Mouse (Mus musculus) adrenal gland, adult 8-10 months (tissue): ENCODE results near the gene Nmb. TPM values are rescaled to one million over a fixed set of nuclear protein-coding genes. Genes with fewer than 3 reads are reported as not detected.

Source experiments
- DNase-seq: peaks from one replicate; pipeline ENCODE4 v3.0.0; 2022
- total RNA-seq, 4 experiments: library from RNA; stranded (reverse); gene quantifications; 2 replicates each; pipeline ENCODE4 v1.2.4; 2022

Nmb gene
- total RNA-seq, 4 experiments from 2014 or later: 2.7 to 6.5 (median 3.4) TPM

DNA sequence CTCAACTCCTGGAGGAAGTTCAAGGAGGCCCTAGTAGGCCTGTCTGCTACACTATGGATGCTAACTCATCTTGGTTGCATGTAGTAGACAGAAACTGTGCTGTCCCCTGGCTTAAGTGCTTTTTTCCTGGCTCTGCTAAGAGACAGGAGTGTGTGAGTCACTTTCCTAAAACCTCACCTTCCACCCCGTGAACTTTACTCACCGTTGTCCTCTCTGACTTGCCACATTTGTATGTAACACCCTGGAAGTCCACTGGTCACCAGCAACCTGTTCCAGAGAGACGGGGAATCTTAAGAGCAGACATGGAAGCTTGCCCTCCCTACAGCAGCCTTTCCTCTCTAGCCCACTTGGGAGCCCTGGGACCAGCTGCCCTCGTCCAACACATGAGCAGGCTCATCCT, 7.2 kb downstream of the Nmb start:
- DNase-seq: no peak

DNA sequence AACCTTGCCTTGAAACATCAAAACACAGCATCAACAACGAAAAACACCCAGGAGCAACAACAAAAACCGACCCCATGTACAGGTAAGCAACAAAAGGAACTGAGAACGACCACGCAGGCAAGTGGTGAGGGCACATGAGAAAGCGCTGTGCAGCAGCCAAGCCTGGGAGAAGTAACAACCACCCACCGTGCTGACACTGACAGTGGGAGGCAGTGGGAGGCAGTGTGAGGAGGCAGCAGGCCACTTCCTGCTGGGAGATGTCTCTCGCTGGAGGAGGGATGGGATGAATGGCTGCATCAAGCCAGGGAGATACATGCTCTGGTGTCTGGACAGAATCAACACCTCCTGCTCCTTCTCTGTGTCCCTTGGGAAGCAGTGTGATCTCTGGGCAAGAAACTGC, 7.7 kb downstream of the Nmb start:
- no peak for DNase-seq

DNA sequence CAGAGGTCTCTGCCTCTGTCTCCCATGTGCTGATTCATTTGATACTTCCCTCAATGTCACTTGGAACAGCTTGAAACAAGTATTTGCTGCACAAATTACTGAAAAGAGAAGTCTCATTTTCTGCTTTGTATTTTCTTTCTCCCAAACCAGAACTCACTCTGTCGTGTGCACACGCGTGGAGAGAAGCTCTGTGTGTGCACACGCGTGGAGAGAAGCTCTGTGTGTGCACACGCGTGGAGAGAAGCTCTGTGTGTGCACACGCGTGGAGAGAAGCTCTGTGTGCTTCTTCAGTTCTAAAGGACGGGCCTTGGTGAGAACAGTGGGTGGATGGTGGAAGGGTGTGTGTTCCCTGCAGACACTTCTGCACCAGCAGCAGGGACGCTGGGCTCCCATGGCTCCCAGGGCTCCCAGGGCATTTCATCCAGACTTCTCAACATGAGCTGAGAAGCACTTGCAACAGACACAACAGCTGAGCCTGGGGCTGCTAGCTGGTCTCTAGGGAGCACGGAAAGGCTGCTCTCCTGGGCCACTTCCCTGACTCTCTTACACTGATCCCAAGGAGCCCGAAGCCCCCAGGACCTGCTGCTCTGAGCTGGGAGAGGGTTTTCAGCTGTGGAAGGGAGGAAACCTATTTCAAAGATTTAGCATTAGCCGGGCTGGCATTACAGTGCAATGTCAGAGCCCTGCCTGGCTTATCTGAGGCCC, 9.9 kb downstream of the Nmb start:
- DNase-seq: no peak

DNA sequence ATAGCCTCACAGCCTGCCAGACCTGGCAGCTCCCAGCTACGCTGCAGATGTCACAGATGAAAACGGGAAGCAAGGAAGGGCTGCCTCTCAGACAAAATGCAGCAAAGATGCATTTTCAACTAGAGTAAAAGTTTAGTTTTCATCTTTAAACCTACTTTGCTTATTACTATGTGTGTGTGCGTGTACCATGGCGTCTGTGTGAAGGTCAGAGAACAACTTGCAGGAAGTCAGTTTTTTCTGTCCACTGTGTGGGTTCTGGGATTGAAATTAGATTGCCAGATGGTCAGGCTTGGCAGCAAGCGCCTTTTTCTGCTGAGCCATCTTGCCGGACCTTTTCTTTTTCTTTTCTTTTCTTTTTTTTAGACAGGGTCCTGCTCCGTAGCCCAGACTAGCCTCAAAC, 10.7 kb downstream of the Nmb start:
- no peak for DNase-seq

DNA sequence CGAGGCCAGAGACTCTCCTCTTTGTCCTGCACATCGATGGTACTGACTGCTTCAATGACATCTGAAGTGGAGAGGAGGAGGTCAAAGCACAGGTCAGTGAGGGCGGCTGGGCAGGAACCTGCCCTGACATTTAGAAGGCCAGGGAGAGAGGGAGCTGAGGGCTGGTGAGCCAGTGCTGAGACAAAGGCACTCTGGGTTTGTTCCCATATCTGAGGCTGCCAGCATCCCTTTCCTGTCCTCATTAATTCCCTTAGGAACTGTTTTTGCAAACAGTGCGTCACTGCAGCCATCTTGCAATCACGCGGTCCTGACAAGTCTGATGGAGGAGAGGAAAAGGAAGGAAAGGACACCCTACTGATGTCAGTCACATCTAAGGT, 11.1 kb downstream of the Nmb start:
- no peak for DNase-seq

DNA sequence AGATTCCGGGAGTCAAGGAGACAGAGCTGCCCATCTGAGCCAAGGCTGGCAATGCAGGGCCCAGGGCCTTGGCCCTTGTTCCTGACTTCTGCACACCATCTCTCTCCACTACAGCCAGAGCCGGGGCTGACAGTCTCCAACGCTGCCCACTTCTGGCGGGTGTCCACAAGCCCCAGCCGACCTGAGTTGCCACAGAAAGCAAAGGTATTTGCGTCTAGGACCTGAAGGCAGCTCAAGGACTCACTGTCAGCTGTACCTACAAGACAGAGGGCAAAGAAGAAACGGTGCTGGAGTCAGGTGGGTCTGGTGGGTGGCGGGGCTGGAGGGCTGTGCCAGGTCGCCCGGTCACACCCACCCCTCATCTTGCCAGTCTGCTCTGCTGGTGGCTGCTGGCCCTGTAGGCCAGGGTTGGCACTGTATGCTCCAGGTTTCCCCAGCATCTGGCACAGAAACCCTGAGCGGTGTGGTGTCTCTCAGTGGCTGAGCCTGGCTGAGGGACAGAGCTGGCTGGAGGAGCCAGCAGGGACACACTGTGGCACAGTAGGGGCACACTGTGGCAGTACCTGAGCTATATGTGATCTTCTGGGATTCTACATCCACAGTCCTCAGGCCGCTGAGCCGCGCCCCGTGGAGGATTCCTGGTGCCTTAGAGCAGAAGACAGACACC, 11.7 kb downstream of the Nmb start:
- DNase-seq: no peak

DNA sequence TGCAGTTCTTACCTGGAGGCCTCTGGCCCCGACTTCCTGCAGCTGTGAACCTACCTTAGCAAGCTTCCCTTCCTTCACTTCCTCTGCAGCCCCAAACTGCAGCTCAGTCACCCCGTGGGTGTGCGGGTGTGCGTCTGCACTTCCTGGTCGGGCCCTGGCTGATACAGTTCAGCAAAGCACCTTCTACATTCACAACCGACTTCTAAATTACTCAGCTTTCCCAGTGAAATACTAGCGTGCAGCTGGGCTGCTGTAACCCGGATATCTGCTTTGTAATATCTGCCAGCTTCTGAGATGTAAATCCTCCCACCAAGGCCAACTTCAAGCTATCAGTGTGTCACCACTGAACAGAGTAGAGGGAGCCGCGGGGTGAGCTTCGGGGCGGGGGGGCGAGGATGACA, 15.0 kb downstream of the Nmb start:
- DNase-seq: peak; percentile 56

DNA sequence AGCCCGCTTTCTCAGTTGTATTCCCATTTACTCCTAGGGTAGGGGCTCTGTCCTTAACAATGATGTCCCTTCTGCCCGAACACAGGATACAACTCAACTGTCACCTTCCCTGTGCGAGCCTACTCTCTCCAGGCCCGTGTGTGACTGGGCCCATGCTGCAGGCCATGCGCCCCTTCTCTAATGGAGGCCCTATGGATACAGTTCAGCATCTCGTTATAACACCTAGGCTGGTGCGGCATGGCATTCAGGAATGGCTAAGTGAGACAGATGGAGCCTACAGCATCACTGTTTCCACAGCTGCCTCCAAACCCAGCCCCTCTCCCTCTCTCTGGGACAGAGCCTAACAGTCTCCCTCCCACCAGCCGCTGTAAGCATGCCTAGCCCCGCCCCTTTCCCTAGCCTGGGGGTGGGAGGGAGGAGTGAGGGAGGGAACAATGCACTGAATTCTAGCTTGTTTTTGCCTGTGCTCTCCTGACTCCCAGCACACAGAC, 15.8 kb downstream of the Nmb start:
- no peak for DNase-seq

DNA sequence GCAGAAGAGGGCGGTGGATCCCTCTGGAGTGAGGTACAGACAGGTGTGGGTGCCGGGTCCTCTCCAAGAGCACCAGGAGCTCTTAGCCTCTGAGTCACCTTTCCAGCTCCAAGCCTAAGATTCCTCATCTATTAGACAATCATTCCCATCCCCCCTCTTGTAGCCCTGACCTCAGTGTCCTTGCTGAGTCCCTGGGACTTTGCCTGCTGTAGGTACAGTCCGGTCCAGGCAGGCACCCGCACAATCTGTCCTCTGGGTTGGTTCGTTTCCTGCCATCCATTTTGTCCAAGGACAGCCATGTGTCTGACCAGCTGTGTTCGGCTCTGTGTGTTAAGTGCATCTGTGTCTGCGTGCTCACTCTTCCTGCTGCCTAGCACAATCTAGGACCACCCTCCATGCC, 16.3 kb downstream of the Nmb start:
- peak; percentile 59 for DNase-seq

DNA sequence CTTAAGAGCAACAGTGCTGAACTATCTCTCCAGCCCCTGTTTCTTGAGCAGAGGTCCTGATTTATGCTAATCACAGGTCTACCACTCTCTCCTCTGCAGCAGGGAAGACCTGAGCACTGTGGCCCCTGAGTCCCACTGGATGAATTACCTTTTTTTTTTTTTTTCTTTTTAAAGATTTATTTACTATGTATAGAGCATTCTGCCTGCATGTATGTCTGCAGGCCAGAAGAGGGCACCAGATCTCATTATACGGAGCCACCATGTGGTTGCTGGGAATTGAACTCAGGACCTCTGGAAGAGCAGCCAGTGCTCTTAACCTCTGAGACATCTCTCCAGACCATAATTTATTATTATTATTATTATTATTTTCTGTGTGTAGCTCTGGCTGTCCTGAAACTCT, 19.2 kb downstream of the Nmb start:
- DNase-seq: no peak

DNA sequence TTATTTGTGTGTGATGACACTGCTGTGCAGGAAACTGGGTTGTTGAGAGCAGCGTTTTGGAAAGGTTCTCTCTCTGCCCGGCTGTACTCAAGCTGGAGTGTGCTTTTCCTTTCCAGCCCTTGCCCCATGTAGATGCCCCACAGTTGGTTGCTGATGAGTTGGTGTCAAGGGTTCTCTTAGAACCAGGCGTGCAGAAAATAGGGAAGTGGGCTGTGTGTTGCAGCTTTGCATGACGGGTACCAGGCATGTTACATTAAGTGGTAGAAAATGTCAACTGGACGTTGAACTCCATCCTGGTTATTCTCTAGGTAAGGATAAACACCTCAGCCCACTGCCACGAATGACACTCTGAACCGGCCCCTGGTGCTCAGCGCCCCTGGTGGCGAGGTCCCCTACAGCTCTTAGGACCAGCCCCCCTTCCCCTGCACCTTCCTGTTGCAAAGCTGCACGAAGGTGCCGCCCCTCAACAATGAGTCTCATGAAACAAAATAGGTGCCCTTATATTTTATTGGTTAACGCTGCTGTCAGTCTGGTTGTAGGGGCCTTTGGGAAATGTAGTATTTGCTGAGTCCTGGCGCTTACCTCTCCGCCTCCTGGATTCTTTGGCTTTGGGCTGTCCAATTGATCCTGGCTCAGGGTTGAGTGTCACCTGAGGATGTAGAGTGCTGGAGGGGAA, 21.9 kb downstream of the Nmb start:
- DNase-seq: no peak

DNA sequence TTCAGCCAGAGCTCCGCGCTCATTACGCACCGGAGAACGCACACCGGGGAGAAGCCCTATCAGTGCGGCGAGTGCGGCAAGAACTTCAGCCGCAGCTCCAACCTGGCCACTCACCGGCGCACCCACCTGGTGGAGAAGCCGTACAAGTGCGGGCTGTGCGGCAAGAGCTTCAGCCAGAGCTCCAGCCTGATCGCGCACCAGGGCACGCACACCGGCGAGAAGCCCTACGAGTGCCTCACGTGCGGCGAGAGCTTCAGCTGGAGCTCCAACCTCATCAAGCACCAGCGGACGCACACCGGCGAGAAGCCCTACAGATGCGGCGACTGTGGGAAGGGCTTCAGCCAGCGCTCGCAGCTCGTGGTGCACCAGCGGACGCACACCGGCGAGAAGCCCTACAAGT, 29.1 kb downstream of the Nmb start:
- DNase-seq: no peak

DNA sequence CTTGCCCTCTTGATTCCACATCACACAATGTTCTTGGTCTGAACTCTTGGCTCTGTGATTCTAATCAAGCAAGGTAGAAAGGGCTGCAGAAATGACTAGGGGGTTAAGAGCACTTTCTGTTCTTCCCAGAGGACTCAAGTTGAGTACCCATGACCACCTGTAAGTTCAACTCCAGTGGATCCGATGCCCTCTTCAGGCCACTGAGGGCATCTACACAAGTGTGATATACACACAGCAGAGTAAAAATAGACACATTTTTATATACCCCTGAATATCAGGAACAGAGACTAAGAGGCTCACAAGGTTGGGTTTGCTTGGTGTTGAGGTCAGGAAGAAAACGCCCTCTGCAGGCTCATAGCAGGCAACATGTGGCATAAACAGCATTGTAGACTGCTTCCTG, 31.2 kb downstream of the Nmb start:
- no peak for DNase-seq

DNA sequence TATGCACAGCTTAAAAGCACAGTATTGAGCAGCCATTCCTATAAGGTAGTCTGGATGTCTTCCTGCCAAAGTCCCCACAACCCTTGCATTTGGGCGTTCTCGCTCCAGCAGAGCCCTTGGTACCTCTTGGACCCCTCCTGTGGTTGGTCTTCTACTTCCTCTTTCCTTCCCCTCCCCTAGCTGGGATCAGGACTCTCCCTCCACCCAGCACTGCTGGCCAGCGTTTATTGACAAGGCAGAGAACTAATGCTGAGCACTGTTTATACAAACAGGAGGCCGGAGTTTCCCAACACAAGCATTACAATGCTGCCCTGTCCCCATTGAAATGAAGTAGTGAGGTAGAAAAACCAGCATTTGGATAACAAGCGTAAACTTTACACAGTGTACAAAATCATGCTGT, 31.8 kb downstream of the Nmb start:
- no peak for DNase-seq

DNA sequence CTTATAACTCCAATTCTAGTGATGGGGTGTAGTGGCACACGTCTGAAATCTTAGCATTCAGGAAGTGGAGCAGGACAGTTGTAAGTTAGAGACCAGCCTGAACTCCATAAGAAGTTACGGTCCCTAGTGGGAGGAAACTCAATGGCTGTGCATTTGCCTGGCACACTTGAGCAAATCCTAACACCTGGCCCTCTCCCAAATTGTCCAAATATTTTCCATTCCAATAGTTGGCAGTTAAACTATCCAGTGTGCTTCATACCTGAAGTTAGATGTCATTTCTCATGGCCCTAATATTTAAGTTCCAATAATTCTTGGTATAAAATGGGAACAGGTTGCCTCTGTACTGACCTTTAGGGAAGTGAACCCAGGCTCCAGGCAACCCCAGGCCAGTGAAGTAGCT, 36.2 kb downstream of the Nmb start:
- no peak for DNase-seq

DNA sequence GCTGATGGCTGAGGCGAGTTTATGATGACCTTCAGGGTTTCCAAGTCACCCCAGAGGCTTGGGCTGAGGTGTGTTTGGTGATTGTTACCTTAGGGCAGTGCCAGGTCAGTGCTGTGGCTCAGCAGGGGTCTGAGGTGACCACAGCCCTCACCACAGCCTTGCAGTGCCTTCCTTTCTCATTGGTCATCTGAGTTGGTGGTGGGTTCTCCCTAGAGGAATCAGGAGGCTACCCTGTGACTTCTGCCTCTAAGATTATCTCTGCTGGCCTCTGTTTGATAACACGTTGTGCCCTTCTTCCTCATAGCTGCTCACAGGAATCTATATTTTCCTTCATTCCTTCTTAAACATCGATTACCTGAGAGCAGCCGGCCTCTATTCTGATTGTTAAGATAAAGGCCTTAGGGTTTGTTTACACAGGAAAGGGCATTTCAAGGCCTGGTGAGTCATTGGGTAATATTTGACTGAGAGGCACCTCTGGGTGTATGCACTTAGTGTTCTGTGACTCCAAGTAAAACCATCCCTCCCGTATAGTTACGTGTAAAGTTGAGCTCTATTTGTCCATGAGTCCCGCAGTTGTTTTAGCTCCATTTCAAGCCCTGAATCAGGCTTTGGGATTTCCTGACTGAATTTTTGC, 38.2 kb downstream of the Nmb start:
- DNase-seq: no peak

DNA sequence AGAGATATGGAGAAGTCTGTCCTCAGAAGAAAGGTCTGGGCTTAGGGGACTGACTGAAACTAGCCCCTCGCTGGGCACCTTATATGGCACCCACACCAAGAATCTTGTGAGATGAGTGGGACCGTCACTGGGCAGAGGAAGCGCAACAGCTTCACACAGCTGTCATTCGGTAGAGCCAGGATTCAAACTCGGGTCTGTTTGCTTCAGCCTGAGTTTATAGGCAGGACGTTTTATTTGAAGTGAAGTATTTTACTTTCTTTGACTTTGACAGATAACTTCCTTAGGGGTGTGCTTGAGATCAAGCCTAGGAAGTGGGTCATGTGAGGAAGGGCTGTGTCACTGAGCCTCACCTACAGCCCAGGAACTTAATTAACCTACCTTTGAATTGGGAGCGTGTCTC, 39.4 kb downstream of the Nmb start:
- no peak for DNase-seq

DNA sequence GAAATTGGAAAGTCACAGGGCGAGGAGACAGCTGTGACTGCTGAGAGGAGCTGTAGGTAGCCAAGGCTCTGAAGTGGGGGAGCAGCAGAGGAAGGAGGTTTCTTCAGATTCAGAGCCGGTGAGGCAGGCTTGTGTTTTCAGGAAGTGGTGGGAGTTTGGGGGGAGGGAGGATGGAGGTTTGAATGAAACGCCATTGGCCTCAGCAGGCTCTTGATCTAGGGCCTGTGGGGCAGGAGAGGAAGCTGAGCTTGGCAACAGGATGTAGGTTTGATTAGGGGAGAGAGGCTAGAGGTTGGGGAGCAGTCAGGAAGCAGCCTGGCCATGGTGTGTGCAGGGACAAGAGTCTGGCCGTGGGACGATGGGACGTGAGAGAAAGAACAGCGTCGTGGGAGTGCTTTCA, 40.0 kb downstream of the Nmb start:
- no peak for DNase-seq

DNA sequence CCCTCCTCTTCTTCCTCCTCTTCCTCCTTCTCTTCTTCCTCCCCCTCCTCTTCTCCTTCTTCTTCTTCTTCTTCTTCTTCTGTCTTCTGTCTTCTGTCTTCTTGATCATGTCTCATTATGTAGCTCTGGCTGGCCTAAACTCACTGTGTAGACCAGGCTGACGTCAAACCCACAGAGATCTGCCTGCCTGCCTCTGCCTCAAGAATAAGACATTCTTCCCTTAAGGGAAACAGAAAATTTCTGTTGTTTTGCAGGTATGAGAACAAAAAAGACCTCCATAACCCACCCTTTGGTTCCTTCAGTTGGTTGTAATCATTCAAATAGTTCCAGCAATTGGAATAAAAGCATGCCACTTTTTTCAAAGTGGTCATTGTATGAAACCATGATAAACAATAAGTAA, 40.7 kb downstream of the Nmb start:
- no peak for DNase-seq

DNA sequence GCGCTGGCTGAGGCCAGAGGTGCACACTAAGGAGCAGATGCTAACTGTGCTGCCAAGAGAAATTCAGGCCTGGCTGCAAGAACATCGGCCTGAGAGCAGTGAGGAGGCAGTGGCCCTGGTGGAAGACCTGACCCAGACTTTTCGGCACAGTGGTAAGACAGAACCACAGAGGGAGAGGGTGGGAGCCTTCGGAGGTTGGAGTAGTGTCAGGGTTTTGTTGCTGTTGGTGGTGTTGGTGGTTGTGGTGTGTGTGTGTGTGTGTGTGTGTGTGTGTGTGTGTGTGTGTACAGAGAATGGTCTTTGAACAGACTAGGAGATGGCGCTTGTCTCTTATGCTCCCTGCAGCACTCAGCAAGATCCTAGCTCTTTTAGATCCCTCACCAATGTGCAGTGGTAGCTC, 41.4 kb downstream of the Nmb start:
- DNase-seq: no peak

DNA sequence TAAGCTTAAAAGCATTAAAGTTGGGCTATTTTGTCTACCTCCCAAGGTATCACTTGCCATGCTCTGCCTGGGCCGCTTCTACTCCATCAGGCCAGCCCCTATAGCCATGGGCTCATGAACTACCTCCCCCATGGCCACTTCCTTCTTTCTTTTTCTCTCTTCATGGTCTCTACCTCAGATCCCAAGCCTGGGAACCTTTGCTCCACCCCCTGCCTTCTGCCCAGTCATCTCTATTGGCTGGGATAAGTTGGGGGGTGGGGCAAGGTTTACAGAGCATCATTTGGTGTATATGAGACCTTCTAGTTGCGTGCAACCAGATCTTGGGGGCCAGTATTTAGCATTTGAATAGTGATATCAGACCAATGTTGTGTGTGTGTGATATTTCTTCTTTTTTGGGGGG, 42.4 kb downstream of the Nmb start:
- DNase-seq: no peak

DNA sequence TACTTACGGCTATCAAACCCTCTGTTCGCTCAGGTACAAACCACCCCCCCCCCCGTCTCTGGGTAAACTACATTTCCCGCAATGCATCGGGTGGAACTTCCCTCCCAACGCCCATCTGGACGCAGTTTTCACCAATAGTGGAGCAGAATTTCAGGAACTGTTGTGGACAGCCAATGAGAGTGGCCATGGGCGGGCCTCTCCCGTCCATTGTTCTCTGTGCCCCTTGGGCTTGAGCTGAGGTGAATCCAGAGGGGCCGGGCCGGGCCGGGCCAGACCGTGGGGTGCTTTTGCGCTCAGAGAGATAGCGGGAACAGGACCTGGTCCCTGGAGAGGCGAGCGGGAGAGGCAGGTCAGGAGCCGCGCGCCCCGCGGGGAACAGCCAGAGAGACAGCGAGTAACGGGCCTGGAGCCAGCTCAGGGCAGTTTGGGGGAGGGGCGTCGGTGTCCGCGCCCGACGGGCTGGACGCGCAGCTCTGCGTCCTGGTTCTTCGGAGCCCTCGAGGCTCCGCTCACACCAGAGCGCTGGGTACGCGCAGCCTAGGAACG, 44.1 kb downstream of the Nmb start, which contains the start of gene Zscan2:
Gene Zscan2 (plus strand): TSS at position 192 of the 546 bp plus-strand sequence.
- DNase-seq: peak; percentile 91

DNA sequence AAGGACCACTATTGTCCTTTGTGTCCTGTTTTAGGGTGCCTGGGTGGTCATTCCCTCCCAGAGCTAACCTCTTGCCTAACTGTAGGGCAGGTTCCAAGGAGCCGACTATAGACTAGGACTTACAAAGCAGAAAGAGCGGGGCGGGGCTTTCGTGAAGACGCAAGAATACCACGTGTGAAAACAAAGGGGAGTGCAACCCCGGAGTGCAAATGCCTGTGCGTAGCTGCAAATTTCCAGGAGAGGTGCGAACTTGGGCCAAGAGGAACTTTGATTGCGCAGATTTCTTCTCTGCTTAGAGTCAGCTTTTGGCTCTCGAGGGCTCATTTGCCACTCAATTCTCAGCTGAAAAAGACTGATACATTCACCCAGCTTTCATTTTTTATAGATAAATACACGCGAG, 44.6 kb downstream of the Nmb start:
- peak; percentile 71 for DNase-seq
